Mouse (Mus musculus) forelimb bud, embryonic 11.5 days (tissue): ENCODE data around the gene Slx1b.
A peak's percentile ranks its signal among the peaks of the same experiment; 100 is the strongest.
"Not testable (repeated sequence)": the region's sequence is repeated elsewhere in the genome, so short reads cannot be mapped to it uniquely, and the experiment has no call there.

Experiments used
- DNase-seq: peaks from one replicate; pipeline ENCODE4 v3.0.0-alpha.2; 2012; ENCODE audit warnings: low read depth, low spot score

Gene Slx1b

DNA sequence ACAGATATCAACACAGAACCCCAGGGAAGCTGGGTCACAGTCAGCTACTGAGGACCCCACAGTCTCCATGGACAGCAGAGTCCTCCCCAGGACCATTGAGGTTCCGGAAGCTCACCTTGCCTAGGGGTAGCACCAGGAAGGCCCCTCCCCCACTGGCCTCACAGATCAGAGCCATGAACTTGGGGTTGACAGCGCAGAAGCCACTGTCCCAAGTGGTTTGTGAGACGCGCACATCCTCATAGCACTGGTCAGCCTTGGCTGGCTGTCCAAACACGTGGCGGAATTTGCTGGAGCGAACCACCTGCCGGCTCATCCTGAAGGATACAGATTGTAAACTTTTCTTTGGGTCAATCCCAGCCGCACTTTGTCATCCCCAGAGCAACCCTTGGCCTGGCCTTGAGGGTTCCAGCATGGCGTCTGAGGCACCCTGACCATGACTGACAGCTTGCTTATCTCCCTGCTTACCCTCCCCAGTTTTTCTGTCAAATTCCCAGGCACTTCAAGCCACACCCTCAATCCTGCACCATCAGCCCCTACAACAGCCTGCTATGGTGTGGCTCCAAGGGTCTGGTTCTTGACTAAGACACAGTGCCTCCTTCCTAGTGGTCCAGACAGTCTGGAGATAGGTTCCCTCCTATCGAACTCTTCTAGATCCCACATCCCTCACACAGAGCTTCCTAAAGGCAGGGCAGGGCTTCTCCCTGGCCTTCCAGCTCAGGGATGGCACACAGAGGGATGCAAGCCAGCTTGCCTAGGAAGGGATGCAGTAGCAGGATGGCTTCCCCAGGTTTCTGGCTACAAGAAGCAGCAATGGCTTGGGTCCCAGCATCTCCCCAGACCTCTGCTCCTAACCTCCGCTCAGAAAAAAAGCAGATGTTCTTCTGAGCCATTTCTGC is 7.5 kb upstream of the Slx1b start:
- no peak for DNase-seq

- DNase-seq = no peak
Observed at GRCm38 (mm10) chr7:126702358-126702757, 6.8 kb upstream of the Slx1b start.

- no peak for DNase-seq
Observed at GRCm38 (mm10) chr7:126701559-126702357, 6.2 kb upstream of the Slx1b start.

DNA sequence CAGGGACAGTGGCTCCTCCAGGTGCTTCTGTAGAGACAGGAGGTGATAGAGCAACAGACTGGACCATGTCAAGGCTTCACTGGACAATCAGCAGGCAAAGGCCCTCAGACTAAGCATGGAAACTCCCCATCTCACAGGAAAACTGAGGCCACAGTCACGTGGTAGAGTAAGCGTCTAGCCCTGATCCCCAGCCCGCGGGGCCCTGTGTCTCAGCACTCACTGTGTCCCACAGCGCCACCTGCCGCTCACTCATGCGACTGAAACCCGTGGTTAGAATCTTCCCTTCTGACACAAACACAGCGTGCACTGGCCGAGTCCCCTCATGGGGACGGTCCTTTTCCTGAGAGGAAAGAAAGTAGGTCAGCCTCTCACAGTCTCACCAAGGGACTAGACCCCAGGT is 5.5 kb upstream of the Slx1b start:
- DNase-seq = peak; percentile 76

GRCm38 (mm10) chr7:126700063-126701015 is 4.8 kb upstream of the Slx1b start:
- DNase-seq = no peak

DNA sequence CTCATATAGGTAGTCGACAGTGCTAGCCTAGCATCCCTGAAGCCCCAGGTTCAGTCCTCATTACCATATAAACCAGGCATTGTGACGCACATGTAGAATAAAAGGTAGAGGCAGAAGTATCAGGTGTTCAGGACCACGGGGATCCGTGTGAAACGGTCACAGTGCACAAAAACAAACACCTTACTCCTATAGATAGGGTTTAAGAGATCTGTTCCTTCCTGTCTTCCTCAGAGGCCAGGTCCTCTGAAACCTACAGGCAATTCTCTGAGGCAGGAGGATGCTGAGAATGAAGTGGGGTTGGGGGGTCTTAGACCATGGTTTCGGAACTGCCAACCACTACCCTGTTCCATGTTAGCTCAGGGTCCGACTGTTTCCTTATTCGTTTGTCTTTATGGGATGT is 2.3 kb upstream of the Slx1b start:
- no peak for DNase-seq

DNA sequence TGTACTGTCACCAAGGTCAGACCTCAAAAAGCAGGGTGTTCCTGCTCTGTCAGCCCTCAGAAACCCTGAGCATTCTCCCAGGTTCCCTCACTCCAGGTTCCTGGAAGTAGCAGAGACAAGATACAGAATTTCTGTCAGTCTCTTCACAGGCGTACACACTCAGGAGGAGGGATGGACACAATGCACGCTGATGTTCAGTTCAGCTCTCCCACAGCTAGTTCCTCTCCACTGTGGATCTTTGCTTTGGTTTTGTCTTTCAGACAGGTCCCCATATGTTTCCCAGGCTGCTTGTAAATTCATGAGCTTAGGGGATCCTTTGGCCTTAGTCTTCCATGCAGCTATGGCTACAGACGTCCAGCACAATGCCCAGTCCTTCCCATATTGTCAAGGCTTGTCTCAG is 1.3 kb upstream of the Slx1b start:
- DNase-seq = no peak

- DNase-seq = no peak
Observed at GRCm38 (mm10) chr7:126696303-126696702, 719 bp upstream of the Slx1b start.

DNA sequence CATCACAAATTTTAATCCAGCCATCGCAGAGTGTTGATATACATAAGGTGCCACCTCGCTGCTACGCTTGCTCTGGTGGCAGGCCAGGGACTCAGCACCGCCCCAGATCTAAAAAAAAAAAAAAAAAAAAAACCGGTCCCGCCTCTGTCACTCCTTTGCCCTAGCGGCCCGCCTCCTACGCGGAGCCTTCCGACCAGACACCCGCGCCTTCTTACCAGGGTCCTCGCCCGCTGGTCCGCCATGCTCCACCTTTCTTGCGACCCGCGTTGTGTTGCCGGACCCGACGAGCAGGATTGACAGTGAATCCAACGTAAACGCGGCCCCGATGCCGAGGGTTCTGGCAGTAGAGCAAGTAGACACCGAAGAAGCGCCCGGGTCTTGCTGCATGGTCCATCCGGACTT is 373 bp downstream of the Slx1b start, which contains the start of gene Bola2:
Bola2 (plus strand) TSS at position 192 of the 402 bp plus-strand sequence.
- peak; percentile 49 for DNase-seq

DNA sequence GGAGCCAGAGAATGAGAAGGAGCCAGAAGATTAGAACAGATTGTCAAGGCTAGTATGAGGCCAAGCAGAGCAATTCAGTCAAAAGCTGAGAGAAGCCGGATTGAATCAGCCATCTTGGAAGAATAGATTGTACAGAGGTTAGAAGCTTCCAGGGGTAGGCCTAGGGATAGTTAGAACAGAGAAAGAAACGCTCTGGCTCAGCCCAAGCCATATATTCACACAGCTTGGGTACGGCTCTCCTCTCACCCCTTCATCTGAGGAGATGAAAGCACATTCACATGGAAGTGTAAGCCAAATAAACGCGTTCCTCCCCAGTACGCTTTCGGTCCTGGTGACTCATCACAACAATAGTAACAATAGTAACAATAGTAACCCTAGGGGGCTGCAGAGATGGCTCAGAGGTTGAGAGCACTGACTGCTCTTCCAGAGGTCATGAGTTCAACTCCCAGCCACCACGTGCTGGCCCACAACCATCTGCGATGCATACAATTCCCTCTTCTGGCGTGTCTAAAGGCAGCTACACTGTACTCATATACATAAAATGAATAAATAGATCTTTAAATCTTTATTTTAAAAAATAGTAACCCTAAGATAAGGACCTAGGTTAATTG is 1.0 kb downstream of the Slx1b start:
- no peak for DNase-seq

- no peak for DNase-seq
Observed at GRCm38 (mm10) chr7:126693781-126694180, 1.8 kb downstream of the Slx1b start.

DNA sequence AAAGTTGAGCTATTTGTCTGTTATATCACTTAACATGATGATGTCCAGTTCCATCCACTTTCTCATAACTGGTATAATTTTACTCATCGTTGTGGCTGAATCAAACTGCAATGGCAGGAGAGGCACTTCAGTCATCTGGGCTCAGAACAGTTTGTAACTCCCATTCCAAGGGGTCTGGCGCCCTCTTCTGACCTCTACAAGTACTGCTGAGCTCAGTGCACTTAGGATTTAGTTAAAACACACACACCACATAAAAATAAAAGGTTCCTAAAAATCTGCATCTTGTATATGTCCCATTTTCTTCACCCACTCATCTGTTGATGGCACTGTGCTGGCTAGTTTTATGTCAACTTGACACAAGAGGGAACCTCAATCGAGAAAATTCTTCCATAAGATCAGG is 2.3 kb downstream of the Slx1b start:
- peak; percentile 83 for DNase-seq

DNA sequence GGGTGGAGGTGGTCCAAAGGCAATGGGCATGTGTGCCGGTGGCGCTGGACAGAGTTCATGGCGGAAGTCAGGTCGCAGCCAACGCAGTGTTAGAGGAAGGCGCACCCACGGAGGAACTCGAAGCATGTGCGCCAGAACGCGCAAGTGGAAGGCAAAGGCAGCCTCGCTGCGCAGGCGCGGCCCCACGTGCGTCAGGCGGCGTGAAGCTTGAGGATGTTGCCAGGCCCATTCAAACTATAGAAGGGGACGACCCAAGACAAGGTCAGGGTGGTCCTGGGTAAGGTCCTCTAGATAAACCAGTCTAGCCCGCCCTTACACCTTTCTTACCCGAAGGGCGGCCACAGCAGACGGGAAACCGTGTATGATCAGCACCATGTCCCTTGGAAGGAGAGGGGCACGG is 3.2 kb downstream of the Slx1b start:
- no peak for DNase-seq

- no peak for DNase-seq
Observed at GRCm38 (mm10) chr7:126691676-126692075, 3.9 kb downstream of the Slx1b start.

GRCm38 (mm10) chr7:126690737-126691136 is 4.8 kb downstream of the Slx1b start:
- DNase-seq = no peak

GRCm38 (mm10) chr7:126689021-126689420 is 6.6 kb downstream of the Slx1b start:
- no peak for DNase-seq

- DNase-seq = not testable (repeated sequence)
Observed at GRCm38 (mm10) chr7:126688156-126688555, 7.4 kb downstream of the Slx1b start.

DNA sequence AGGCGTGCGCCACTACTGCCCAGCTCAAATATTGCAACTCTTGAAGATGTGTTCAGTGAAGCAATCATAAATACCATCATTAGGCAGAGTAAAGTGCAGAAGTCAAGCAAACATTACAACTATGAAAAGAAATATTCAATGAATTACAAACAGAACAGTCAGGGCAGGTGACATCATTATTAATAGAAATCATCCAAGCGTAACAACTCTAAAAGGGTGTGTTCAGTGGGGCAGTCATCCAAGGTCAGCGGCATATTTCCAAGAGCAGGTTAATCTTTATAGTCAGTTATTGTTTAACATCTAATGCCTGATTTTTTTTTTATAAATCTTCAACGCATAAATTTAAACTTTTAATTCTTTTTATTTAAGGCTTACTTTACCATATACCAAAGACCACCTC is 14.4 kb downstream of the Slx1b start:
- no peak for DNase-seq

DNA sequence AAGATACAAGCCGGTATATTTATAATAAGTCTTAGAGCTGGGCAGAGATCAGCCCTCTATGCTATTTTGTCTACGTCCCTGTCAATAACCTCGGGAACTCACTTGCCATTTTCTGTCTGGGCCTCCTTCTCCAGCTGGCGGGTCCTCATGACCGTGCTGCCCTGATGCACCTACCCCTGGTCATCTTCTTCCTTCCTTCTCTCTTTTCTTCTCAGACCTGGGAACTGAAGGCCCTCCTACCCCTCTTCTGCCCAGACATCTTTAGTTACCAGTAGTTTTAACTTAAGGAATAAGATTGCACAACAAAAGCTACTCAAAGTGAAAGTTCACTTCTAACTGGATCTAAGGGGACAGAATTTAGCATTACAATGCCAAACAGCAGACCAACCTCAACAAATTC is 15.9 kb downstream of the Slx1b start:
- no peak for DNase-seq

DNA sequence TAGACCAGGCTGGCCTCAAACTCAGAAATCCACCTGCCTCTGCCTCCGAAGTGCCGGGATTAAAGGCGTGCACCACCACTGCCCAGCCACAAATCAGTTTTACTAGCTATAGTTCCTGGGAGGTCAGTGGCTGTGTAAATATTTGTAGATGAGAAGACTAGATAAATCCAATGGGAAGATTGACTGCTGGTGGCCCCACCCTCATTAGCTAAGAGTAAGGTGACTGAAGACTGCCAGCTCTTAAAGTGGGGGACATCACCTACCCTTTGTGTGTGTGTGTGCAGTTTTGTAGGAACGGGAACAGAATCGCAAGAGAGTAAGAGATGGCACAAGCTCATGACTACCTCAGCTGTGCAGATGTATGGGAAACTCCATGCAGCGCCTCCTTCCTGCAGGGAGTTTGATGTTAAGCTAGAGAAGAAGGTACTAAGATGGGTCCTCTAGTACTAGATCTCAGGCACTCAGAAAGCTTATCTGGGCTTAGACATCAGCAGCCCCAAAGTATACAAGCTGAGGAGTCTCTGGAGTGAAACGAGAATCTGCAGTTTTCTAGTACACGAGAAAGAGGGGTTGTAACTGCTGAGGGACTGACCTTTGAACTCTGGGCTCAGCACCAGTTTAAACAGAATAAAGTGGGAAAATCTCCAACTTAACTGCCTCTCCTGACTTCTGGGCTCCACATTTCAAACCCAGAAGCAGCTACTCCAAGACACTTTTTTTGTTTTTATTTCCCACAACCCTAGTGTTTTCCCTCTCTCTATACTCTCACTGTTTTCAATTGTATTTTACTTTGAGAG is 16.8 kb downstream of the Slx1b start:
- DNase-seq = no peak
